Mouse (Mus musculus) embryonic fibroblast, embryonic 13.5 days (primary cell): ENCODE data around the gene Zc3h4. TPM values are rescaled to one million over a fixed set of nuclear protein-coding genes. Genes with fewer than 3 reads are reported as not detected.

Experiments used
- H3K27ac ChIP-seq: 2 replicates; pipeline ENCODE4 v1.5.1; 2012; ENCODE audit warnings: low read length, control low read depth, inconsistent platforms; ENCODE audit not compliant: insufficient read depth
- H3K4me1 ChIP-seq: 2 replicates; pipeline ENCODE4 v1.6.1; 2011; ENCODE audit warnings: low read length; ENCODE audit not compliant: control insufficient read depth, insufficient read depth
- H3K4me3 ChIP-seq: 2 replicates; pipeline ENCODE4 v1.5.1; 2011; ENCODE audit warnings: mild to moderate bottlenecking, control low read depth, low read length; ENCODE audit not compliant: insufficient read depth
- CTCF ChIP-seq: IDR thresholded peaks from 2 replicates; pipeline ENCODE4 v1.5.1; 2011; ENCODE audit warnings: mild to moderate bottlenecking, control low read depth, low read length, moderate library complexity, borderline replicate concordance; ENCODE audit not compliant: insufficient read depth
- POLR2A ChIP-seq: IDR thresholded peaks from 2 replicates; pipeline ENCODE4 v1.6.1; 2011; ENCODE audit warnings: low read depth, mild to moderate bottlenecking, control low read depth, low read length, moderate library complexity
- polyA plus RNA-seq: library from polyadenylated mRNA; stranded (reverse); fragments of >200 nt; gene quantifications from 2 replicates; pipeline ENCODE4 v1.2.4, GENCODE M21; 2011; ENCODE audit warnings: low read depth; ENCODE audit not compliant: missing spikeins, insufficient read length

Zc3h4 gene
- polyA plus RNA-seq, 1 experiment = 29.4 TPM

- no peak for TF ChIP-seq POLR2A
- TF ChIP-seq CTCF = no peak
- H3K4me3 ChIP-seq = no peak overlapping the region
- no peak overlapping the region for H3K27ac ChIP-seq
- H3K4me1 ChIP-seq = no peaks in the 10 kb centered on the region
These were observed 73.1 kb downstream of the Zc3h4 start for GRCm38 (mm10) chr7:16473847-16474246.

- no peak overlapping the region for H3K27ac ChIP-seq
- H3K4me3 ChIP-seq = no peak overlapping the region
- TF ChIP-seq CTCF = no peak
- no peak for TF ChIP-seq POLR2A
- no peaks in the 10 kb centered on the region for H3K4me1 ChIP-seq
These were observed 73.7 kb downstream of the Zc3h4 start for GRCm38 (mm10) chr7:16474445-16474844.

- TF ChIP-seq CTCF (no peak), POLR2A (no peak)
- no peak overlapping the region for H3K4me3 ChIP-seq
- no peaks in the 10 kb centered on the region for H3K4me1 ChIP-seq
- no peak overlapping the region for H3K27ac ChIP-seq
These were observed 74.6 kb downstream of the Zc3h4 start for GRCm38 (mm10) chr7:16475321-16475720.

DNA sequence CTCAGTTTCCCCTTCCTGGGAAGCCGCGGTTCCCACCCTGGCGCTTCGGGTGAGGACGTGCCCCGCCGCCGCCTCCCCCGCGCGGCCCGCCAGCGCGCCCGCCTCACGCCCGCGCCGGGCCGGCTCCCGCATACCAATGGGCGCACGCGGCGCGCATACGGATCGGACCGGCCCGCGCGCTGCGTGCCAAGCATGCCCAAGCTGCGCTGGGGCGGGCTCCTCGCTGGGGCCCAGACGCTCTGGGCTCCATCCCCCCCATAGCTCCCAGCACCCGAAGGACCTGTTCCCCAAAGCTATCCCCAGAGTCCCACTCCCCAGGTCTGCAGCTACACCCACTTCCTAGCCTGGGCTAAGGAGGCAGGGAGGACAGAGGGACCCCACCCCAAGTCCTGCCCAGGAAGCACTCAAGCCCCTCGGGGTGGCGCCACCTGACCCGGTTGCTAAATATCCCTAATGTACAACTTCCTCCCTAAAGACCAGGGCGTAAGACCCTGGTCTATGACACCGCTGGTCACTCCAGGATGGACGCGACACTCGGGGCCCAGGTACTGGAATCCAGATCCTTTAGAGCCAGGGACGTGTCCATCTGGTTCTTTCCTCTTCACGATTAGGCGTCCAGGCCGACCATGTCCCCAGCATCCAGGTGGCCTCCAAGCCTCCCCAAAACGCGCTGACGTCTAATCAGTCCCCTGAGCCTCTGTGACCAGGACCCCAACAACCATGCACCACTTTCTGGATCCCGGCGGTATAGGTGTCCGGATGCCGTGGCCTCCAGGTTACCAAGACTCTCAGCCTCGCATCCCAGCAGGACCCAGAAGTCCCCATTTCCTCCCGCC, 75.3 kb downstream of the Zc3h4 start:
- TF ChIP-seq POLR2A = no peak
- TF ChIP-seq CTCF = no peak
- Histone ChIP-seq H3K4me1 (no peaks in the 10 kb centered on the region), H3K4me3 (no peak overlapping the region), H3K27ac (no peak overlapping the region)

GRCm38 (mm10) chr7:16476600-16476989, 75.9 kb downstream of the Zc3h4 start:
- Histone ChIP-seq H3K4me3 (no peak overlapping the region), H3K27ac (no peak overlapping the region), H3K4me1 (no peaks in the 10 kb centered on the region)
- TF ChIP-seq POLR2A (no peak), CTCF (no peak)

- TF ChIP-seq CTCF (no peak), POLR2A (no peak)
- H3K4me1 ChIP-seq = no peaks in the 10 kb centered on the region
- H3K27ac ChIP-seq = no peak within 1 kb of the TSS
- H3K4me3 ChIP-seq = no peak within 1 kb of the TSS
These were observed 76.9 kb downstream of the Zc3h4 start, which contains the start of gene Npas1 for GRCm38 (mm10) chr7:16477628-16478027. Npas1 (minus strand) TSS chr7:16477728.

Other genes starting within 250 kb of the Zc3h4 start
- gene Meis3, start 225.8 kb upstream of the Zc3h4 start, polyA plus RNA-seq = 22.4 and 23.8 TPM in 2 replicates
- gene Dhx34, start 178.9 kb upstream of the Zc3h4 start, polyA plus RNA-seq = 6.6 and 8.4 TPM in 2 replicates
- 0.19 TPM in 1 of 2 replicates, not detected in the other for gene C5ar2, start 156.8 kb upstream of the Zc3h4 start, polyA plus RNA-seq
- gene C5ar1, start 141.4 kb upstream of the Zc3h4 start, polyA plus RNA-seq = 0.60 and 5.3 TPM in 2 replicates
- gene Inafm1, start 127.3 kb upstream of the Zc3h4 start, polyA plus RNA-seq = 11.1 and 11.6 TPM in 2 replicates
- gene Ccdc9, start 114.1 kb upstream of the Zc3h4 start, polyA plus RNA-seq = 66.0 and 70.9 TPM in 2 replicates
- gene Bbc3, start 92.5 kb upstream of the Zc3h4 start, polyA plus RNA-seq = 15.8 and 19.9 TPM in 2 replicates
- gene Sae1, start 13.1 kb upstream of the Zc3h4 start, polyA plus RNA-seq = 125 and 133 TPM in 2 replicates
- gene Tmem160, start 51.9 kb downstream of the Zc3h4 start, polyA plus RNA-seq = 19.0 and 27.7 TPM in 2 replicates
- not detected in 2 replicates for gene Npas1, start 76.8 kb downstream of the Zc3h4 start, polyA plus RNA-seq
- gene Arhgap35, start 214.1 kb downstream of the Zc3h4 start, polyA plus RNA-seq = 68.4 and 71.0 TPM in 2 replicates